Mouse (Mus musculus): ENCODE measurements at regions not wholly inside any gene's neighbourhood (a gene's known extent, or its start where the extent isn't known, plus 50 kb on each side); places are given as distances from the start of the nearest gene placed in this dataset.

DNA sequence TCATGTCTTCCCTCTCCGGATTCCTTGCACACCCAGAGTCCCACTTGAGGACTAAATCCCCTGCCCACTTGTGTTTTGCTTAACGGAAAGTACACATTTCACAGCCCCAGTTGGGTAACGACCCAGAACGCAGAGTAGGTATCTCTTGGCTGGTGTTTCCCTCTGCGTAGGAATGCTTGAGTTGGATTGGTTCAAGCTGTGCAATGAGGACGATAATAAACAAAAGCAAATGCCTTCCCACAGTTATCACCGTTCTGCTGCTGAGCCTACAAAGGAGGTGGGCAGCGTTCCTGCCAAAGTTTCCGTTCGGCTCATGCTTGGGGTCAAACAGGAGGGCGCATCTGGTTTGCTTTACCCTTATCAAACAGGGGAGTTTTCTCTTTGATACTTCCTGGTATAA, 212.3 kb upstream of the Sfrp2 start:
- no peak for DNase-seq

DNA sequence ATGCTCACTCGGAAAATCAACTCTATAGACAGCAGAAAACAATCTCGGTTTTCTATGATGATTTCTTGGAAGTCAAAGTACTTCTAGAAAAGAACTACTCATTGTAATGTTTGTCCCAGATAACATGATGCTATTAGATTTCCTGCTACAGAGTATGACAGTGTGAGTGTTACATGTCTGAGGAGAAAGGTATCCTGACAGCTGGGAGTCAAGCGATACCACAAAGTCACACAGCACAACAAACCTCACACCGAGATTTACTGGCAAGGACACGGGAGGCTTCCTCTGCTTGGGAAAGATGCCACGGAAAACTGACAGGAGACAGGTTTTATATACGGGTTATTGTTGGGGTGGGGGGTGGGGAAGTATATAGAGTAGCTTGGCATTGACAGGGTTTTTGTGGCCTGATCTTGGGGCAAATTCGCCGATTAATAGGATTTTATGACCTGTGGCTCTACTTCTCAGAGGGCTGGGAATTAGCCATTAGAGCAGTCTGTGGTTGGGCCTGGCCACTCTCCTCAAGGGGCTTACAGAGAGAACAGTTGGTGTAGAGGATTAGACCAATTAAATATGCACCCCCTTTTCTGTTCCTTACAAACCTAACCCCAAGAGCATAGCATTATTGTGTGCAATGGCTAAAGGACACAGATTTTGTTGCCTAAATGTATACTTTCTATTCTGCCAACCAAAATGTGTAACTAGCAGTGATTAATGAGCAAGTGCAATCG, 209.2 kb upstream of the Sfrp2 start:
- DNase-seq, result no peak

DNA sequence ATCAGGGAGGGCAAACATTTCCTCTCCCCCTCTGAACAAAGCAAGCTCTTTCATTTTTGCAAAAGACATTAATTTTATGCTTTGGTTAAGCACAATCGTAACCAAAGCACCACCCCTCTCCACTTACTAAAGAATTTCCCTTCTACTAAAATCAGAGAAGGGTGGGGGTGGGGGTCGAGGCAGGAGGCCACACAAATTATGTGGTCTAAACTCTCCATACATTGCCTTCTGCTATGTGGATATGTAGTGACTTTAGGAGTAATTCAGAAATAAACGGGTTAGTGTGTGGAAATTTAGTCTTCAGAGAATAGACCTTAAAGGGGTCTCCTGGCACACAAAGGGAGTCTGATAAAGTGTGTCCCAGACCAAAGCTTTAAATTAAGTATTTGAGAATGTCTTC, 204.1 kb upstream of the Sfrp2 start:
- DNase-seq, result no peak

DNA sequence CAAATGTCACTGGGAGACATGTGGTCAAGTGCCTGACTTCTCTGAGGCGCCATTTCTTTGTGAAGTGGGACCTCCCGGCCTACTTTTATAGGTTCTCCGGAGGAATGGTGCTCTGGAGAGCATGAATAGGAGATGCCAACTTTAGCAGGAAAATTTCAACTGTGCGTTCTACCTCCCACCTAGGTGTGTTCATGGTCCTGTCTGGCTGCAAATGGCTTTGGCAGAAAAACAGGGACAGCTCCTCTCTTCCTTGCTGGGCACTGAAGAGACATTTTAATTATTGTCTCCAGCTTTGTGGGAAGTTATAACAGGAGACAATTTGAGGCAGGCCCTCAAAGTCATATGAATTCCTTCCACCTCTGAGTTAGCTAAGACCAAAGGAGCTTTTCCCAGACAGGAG, 190.6 kb upstream of the Sfrp2 start:
- DNase-seq, result no peak

DNA sequence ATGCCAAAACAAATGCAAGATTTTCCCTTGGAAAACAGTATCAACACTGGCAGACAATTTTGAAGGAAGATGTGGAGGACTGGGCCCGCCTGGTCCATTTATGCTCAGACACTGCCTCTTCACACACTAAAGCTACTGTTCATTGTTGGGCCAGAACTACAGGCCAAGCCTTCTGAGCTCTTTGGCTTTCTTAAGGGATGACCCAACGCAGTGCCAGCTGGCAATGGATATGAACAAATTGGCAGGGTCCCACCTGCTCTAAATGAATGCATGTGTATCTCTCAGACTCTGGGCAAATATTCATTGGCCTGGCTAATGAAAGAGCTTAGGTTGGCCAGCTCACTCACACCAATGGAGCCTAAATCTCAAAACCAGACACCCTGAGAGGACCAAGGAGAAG, 190.0 kb upstream of the Sfrp2 start:
- DNase-seq, result no peak

DNA sequence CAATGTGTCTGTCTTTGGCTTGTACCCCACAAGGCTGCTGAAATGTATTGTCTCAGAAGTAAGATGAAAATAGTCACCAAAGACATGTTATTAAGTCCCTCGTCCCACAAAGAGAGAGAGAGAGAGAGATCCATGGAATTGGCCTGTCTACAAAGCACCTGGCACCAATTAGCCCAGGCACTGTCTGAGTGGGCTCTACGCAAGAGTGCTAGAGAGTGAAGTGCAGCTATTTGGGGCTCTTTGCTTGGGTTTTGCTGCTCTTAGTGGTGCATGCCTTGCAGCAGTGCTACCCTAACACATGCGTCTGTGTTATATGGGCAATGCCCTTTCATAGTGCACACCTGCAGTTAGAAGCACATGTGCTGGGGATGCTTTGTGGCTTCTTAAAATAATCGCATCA, 185.4 kb upstream of the Sfrp2 start:
- no peak for DNase-seq

DNA sequence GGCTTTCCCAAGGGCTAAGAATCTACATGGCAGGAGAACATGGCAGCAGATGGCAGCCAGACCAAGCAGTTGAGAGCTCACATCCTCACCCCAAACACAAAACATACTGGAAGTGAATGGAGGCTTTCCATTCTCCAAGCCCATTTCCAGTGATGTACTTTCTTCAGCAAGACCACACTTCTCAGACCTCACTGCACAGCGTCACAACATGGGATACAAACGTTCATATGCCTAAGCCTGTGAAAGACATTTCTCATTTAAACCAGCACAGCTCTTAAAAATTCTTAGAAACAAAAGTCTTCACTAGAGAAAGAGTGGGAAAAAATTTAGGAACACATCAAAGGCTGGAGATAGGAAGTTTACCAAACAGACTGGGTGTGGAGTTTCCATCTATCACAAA, 183.9 kb upstream of the Sfrp2 start:
- no peak for DNase-seq

DNA sequence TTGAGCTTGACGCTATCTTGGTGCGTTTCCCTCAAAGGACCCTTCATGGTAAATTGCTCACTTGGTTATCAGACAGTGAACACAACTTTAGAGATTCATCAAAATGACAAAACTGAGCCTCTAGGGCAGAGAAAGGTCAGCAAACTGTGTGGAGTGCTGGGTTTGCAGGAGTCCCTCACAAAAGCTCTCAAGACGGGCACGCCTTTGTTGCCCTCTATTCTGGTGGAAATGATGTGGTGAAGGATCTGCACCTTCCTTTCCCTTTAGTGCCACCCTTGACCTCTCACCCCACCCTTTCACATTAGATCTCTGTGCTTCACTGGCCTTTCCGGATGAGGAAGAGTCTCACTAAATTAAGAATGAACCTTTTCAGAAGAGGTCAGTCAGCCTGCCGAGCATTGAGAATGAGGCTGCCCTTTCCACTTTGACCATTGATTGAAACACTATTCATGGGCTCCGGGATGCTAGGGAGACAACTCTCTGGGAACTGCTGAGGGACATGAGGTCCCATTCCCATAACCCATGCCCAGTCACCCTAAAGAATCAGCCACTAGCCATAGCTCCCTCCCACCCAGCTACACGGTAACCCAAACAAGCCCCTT, 182.9 kb upstream of the Sfrp2 start:
- DNase-seq, result no peak

DNA sequence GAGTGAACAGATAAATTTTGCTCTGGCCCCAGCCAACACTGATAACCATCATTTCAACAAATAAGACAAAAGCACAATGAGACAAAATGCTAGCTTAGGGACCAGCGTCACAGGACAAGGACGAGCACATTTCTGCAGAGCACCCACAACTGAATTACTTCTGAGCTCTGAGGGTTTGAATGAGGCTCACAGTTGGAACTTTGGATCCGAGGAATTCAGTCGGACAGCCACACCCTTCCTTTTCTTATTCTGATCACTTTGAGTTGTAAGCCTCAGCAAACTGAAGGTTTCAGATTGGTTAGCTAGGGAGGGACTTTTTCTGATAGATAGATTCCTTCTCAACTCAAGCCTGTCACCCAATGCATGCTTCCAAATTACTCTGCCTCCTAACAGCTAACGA, 180.0 kb upstream of the Sfrp2 start:
- no peak for DNase-seq

DNA sequence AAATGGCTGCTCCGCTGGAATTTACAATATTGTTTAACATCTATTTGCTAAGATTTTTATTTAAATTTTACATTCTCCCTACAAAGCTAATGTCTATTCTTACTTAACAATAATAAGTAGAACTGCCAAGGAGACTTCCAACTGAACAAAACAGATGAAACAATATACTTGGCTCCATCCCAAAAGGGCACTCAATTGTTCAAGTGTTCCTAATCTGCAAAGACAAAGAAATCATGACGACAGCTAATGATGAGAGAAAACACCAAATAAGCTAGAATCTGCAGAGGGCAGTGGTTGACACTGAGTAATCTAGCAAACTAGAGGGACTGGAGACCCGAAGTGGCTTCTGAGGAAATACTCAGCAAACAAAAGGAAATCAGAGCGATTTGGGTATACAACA, 179.6 kb upstream of the Sfrp2 start:
- DNase-seq, result no peak

DNA sequence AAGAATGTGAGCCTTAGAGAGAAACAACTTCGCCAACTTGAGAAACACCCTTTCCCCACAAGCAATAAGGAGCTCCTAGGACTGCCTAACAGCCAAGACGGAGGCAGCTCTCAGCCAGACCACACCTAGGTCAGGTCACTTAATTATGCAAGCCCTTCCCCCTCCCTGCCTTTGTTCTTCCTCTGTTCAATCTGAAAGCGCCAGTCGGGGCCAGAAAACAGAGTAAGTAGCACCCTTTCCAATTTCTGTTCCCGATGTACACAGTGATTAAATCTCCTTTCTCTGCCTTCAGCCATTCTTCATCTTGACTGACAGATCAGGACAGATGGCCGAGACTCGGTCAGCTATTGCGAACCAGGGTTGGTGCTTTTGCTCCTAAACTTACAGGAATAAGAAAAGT, 177.0 kb upstream of the Sfrp2 start:
- no peak for DNase-seq

DNA sequence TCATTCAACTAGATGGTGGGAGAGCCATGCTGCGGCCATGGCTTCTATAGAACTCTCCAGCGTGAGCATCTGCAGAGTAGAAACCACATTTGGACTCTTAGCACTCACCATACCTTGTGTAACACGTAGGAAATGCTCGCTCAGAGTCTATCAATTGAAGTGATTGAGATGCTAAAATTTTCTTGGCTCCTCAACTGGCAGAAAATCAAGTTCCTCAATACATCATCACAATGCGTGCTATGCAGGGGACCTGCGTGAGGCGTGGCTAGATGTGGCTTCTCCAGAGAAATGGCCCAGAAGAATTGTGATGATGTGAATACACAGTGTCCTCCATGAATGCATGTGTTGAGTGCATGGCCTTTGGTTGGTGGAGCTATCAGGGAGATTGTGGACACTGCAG, 174.9 kb upstream of the Sfrp2 start:
- no peak for DNase-seq

DNA sequence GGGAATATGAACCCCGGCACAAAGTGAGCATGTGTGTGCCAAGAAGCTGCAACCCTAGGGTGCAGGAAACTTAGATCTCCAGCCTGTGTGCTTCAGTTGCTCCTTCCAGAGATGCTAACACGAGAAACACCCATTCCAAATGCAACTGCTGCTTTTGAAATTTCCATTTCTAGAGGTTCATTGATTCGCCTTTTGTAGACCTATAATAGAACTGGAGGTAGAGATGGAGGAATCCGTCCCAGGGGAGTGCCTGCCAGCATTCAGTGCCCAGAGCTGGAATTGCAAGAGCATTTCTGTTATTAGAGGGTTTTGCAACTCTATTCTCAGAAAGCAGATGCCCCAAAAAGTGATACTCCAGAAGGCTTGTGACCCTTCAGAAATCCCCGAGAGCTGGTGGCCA, 172.8 kb upstream of the Sfrp2 start:
- DNase-seq, result no peak

DNA sequence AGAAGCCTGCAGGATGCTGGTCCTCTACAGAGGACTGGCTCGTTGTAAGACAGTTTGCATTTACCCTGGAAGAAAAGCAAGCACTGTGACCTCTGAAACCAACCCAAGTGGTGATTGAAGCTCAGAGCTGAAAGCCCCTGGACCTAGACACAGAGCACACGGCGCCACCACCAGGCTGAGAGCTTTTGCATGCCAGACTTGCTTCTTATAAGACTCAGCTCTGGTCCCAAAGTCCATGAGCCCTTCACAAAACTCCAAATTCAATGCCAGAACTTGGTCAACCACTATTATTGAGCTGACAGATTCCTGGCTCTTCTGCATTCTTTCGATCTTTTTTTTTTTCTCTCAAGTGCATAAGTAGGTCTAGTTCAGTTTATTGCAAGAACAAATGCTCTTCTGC, 164.6 kb upstream of the Sfrp2 start:
- DNase-seq, result no peak

DNA sequence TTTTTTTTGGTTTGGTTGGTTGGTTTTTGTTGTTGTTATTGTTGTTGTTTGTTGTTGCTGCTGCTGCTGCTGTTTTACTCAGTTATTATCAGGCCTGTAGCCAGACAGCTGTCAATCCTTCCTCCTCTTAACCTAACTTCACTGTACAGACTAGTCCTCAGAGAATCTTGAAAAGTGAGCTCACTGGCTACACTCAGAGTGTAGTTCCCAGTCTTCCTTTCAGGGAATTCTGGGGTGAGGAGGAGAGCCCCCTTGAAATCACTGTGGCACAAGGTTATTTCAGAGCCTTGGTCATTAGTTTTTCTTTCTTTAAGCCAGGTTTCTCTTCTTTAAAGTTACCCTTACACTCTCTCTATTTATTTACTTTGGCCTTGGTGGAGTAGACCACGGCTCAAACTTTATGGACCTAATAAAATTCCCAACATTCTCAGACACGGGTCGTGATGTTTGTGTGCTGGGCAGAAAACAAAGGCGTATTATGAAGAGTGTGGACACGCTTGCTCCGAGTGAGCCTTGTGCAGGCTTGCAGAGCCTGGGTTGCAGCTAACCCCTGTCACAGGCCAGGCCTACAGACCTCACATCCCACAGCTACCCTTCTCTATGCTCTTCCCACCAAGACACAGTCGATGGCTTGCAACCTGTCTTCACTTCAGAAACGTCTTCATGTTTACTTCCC, 156.9 kb upstream of the Sfrp2 start:
- DNase-seq, result no peak

DNA sequence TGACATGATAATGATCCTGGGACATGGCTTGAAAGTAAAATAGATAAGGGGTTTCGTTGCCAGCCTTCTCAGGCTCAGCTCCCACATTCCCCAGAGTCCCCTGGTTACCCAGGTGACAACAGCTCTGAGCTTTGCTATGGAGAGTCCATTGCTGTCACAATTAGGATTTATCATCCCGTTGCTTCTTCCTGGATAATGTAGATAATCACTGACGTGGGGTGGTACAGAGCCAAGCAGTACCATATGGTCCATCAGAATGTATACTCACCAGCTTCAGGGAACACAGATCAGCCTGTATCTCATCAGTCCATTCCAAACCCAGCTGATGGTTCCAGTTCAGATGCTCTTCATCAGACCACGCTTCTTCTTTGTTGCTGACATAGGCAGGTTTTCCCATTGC, 145.7 kb upstream of the Sfrp2 start:
- no peak for DNase-seq

DNA sequence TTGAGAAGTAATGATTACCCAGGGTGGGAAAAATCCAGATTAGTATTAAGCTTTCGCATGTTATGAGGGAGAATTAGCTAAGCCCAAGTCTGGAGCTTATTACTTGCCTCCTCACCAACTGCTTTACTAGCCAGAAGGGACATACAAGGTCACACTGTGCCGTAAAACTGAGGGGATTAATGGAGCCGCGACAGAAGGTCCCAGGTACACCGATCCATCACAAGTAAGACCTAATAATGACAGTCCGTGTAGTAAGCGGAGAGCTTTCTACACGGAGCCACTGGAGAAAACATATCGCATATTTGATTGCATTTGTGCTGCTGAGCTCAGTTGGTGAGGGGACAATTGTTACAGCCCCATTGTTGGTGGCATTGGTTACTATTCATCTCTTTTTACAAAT, 133.1 kb upstream of the Sfrp2 start:
- no peak for DNase-seq

DNA sequence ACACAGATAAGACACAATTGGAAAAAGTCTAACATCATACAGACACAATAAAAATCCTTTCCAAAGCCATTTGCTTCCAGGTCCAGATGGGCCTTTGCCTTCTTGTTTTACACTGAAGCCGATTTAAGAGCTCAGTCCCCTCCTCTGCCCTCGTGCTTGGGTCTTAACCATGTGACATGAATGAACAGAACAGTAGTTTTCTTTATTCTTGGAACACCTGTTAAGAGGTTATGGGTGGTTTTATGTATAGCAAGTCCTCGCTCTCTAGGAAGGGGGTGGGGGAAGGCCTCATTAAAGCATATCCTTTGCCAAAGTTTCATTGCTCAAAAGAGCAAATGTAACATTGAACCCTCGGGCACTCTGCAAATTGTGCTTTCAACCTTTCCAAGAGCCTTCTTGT, 125.7 kb upstream of the Sfrp2 start:
- no peak for DNase-seq

DNA sequence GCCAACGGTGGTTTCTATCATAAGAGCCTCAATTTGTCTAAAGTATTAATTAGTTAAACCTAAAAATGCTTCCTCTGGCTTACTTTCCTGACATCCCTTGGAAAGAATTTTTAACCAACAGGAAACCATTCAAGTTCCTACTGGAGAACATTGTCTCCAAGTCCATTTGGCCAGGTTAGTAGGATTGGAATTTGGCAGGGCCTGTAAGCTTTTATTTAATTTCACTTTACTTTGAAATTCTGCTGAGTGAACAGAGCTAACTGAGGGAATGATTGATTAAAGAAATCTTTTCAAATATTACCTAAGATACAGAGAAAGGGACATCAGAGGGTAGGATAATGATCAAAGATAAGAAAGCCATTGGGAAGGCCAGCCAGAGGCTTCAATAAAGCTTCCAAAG, 102.4 kb upstream of the Sfrp2 start:
- DNase-seq, result no peak

DNA sequence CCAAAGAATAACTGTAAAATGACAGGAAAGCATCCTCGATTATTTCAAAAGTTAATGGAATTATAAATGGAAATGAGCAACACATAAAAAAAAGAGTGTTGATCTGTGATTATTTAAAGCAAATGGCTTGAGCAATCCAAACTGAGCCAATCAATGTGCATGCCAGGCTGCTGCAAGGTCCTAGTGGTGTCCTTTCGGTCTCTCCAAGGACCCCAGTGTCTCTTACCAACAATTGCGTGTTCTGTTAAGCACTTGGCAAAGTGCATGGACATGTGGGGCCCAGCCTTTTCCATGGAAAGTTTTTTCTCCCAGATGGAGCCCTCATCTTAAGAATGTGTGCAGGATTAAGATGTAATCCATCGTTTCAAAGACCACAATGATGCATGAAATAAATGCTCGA, 90.0 kb upstream of the Sfrp2 start:
- DNase-seq, result no peak

DNA sequence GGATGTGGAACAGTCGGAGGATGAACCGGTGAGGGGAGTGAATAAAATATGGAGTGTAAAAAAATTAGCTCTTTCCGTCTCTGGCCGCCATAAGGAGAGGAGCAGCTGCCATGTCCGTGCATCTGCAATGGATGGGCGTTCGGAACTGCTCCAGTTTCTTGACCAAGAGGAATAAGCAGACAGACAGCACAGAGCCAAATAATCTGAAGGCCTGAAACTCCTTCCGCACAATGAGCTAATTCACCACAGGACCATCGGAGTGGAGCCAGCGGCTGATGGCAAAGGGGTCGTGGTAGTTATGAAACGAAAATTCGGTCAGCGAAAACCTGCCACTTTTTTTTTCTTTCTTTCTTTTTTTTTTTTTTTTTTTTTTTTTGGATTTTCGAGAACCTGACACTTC, 79.5 kb upstream of the Sfrp2 start:
- no peak for DNase-seq

DNA sequence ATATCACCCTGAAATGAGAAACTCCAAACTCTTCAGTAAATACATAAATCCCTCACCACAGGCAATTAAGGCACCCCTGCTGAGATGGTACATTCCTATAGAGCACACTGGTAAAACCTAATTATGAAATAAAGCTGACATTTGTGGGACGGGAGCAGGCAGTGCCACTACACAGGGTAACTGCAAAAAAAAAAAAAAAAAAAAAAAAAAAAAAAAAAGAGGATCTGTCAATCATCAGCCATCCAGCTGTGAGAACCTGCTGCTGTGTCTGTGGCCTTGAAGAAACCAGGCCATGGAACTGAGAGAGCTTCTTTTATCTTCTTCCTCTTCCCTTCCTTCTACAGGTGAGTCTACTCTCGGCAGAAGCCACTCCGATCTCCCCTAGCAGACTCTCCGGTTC, 78.6 kb upstream of the Sfrp2 start:
- no peak for DNase-seq

DNA sequence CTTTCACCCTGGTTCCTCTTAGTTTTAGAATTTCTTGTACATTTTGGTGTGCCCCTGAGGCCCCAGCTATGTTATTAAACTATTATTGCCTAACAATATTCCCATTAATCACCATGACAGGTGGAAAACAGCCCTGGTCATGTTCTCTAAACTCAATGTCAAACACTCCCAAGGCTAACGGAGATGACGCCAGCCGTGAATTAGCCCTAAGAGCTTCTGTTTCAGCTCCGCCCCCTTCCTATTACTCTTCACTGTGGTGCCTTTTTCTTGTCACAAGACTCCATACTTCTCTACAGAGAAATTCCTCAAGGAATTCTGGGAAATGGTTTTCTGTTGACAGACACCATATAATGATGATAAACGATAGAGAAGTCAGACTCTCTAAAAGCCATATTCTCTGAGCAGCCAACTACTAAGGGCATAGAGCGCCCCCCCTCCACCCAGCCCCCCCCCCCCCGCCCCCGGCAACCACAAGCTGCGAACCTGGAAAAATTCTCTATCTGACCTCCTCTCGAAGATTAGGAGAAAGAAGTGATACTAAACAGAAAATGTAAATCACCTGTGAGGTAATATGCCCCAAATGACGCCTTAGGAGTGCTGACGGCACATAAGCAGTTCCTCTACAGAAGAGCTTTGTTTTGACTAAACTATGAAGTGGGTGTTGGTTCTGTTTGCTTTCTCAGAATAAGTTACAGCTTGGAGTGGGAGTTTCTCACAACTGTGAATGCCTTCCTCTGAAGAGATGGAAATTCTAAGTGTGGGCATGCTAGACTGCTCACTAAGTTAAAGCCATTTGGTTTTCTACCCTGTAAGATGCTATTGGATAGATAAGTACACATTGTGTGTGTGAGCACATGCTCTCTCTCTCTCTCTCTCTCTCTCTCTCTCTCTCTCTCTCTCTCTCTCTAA, 76.8 kb upstream of the Sfrp2 start:
- DNase-seq, result no peak

DNA sequence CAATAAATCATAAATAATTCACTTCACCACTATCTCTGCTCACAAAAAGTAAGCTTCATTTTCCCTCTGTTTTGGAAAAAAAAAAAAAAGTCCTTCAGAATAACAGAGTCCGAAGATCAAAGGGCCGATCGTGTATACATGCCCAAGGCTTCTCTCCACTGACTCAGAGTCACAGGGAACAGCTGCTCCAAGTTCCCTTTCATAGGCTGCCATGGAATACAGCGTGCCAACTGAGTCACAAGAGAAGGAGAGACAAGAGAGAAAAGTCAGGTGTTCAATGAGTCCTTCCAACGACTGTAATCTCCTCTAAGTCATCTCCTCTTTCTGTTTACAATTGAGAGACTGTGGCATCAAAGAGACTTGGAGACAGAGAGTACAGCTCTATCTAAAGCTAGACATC, 71.6 kb upstream of the Sfrp2 start:
- no peak for DNase-seq

Measured in thymus, adult 18-20 months (tissue).